ENCODE assay signal across 8 mouse cellular contexts in genomic region chr5:30072377-30072776, GRCm38 (mm10). TPM values are rescaled to one million over a fixed set of nuclear protein-coding genes. Genes with fewer than 3 reads are reported as not detected.
DNase-seq lines count a peak whose midpoint lies in the region; ATAC-seq and TF ChIP-seq lines count a peak whose summit lies in the region.

No protein-coding gene starts in this region.

- no peak for TF ChIP-seq EP300 in heart, postnatal 0 days (IDR thresholded peaks at IDR 0.05; ENCODE audit: low read depth)

- no peak for ATAC-seq in heart, postnatal 0 days (ENCODE audit: insufficient read depth, low read depth)
- no peak for ATAC-seq in hindbrain, postnatal 0 days
- ATAC-seq in midbrain, postnatal 0 days (ENCODE audit: low FRiP score): no peak
- no peak for ATAC-seq in inflammation-experienced regulatory T-cells, adult 6 months

- H3K27ac ChIP-seq in heart, postnatal 0 days (ENCODE audit: low read depth): no peak overlapping the region
- no peak overlapping the region for H3K27ac ChIP-seq in bone marrow, adult 2 months (ENCODE audit: control insufficient read depth, insufficient read depth, low read depth, low read length, poor library complexity)
- H3K27ac ChIP-seq in hindbrain, postnatal 0 days: no peak overlapping the region
- H3K27ac ChIP-seq in midbrain, postnatal 0 days (ENCODE audit: low read depth, low read length): no peak overlapping the region

- H3K9me3 ChIP-seq in heart, postnatal 0 days (replicated peaks; ENCODE audit: control insufficient read depth, low read length): no peaks in the 10 kb centered on the region
- H3K9me3 ChIP-seq in hindbrain, postnatal 0 days (ENCODE audit: low read length): no peaks in the 10 kb centered on the region
- no peaks in the 10 kb centered on the region for H3K9me3 ChIP-seq in midbrain, postnatal 0 days (ENCODE audit: low read length)

- peaks cover 26% of the 10 kb centered on the region for H3K36me3 ChIP-seq in heart, postnatal 0 days (replicated peaks; ENCODE audit: control insufficient read depth, insufficient read depth, low read length)
- peaks cover 10% of the 10 kb centered on the region; the same call in 1 of the 2 replicates for H3K36me3 ChIP-seq in hindbrain, postnatal 0 days (ENCODE audit: insufficient read depth, low read length)
- H3K36me3 ChIP-seq in midbrain, postnatal 0 days (ENCODE audit: insufficient read depth, low read length): no peaks in the 10 kb centered on the region; the same call in 1 of the 2 replicates

- peak overlapping the region; percentile 67; the same call in 1 of the 2 replicates for H3K9ac ChIP-seq in heart, postnatal 0 days (replicated peaks; ENCODE audit: low read depth, low read length)
- H3K9ac ChIP-seq in hindbrain, postnatal 0 days (replicated peaks; ENCODE audit: low read length): no peak overlapping the region; the same call in 1 of the 2 replicates
- H3K9ac ChIP-seq in midbrain, postnatal 0 days (replicated peaks; ENCODE audit: low read length, poor library complexity, severe bottlenecking): no peak overlapping the region

- H3K27me3 ChIP-seq in heart, postnatal 0 days (ENCODE audit: control insufficient read depth, insufficient read depth, low read length): no peaks in the 10 kb centered on the region
- no peaks in the 10 kb centered on the region for H3K27me3 ChIP-seq in hindbrain, postnatal 0 days (ENCODE audit: insufficient read depth, low read length)
- no peaks in the 10 kb centered on the region for H3K27me3 ChIP-seq in midbrain, postnatal 0 days (ENCODE audit: insufficient read depth, low read length)

- TF ChIP-seq CTCF in heart, postnatal 0 days (IDR thresholded peaks at IDR 0.05; ENCODE audit: low read depth): no peak
- TF ChIP-seq CTCF in bone marrow, adult 2 months (IDR thresholded peaks at IDR 0.05; ENCODE audit: control insufficient read depth, insufficient read depth, low read length): no peak
- no peak for TF ChIP-seq CTCF in hindbrain, postnatal 0 days (IDR thresholded peaks at IDR 0.05; ENCODE audit: low read depth)
- TF ChIP-seq CTCF in midbrain, postnatal 0 days (IDR thresholded peaks at IDR 0.05): no peak

- intact Hi-C loops in heart, postnatal 14 days (cut with DNase I): no loop called here

- H3K4me2 ChIP-seq in heart, postnatal 0 days (ENCODE audit: low read depth, low read length): peak overlapping the region; percentile 95
- H3K4me2 ChIP-seq in hindbrain, postnatal 0 days (ENCODE audit: low read depth, low read length): peak overlapping the region; percentile 80
- H3K4me2 ChIP-seq in midbrain, postnatal 0 days (ENCODE audit: low read depth, low read length, poor library complexity, severe bottlenecking): peak overlapping the region; percentile 57

- DNase-seq in heart, postnatal 0 days (ENCODE audit: low spot score): no peak
- no peak for DNase-seq in heart, postnatal 14 days
- DNase-seq in hindbrain, postnatal 0 days (ENCODE audit: low spot score): no peak
- no peak for DNase-seq in midbrain, postnatal 0 days (ENCODE audit: low spot score)
- DNase-seq in layer of hippocampus, adult 18-20 months (ENCODE audit: low spot score in 2 of 2): no peak
- DNase-seq in kidney, postnatal 4 days: no peak

- 0 out of 2 replicates have a peak, but pooled peaks cover 12% of the 10 kb centered on the region for H3K4me1 ChIP-seq in heart, postnatal 0 days (ENCODE audit: control insufficient read depth, insufficient read depth)
- peaks cover 1% of the 10 kb centered on the region; the same call in 1 of the 2 replicates for H3K4me1 ChIP-seq in bone marrow, adult 2 months (ENCODE audit: control insufficient read depth, insufficient read depth, low read length)
- no peaks in the 10 kb centered on the region for H3K4me1 ChIP-seq in hindbrain, postnatal 0 days (ENCODE audit: insufficient read depth, low read length)
- H3K4me1 ChIP-seq in midbrain, postnatal 0 days (ENCODE audit: insufficient read depth, low read length): no peaks in the 10 kb centered on the region

- WGBS in heart, postnatal 0 days: 39% methylated on average over 3 of the region's 3 CpGs
- 39% methylated on average over 3 of the region's 3 CpGs for WGBS in bone marrow, adult 2 months
- 64% methylated on average over 3 of the region's 3 CpGs for WGBS in hindbrain, postnatal 0 days
- 63% methylated on average over 3 of the region's 3 CpGs for WGBS in midbrain, postnatal 0 days

- TF ChIP-seq POLR2A in bone marrow, adult 2 months (IDR thresholded peaks at IDR 0.05; ENCODE audit: borderline replicate concordance, control insufficient read depth, low read depth, low read length): no peak

- H3K4me3 ChIP-seq in heart, postnatal 0 days (ENCODE audit: low read depth, low read length): peak overlapping the region; percentile 71
- peak overlapping the region; percentile 72 for H3K4me3 ChIP-seq in bone marrow, adult 2 months (replicated peaks; ENCODE audit: control insufficient read depth, low read depth, low read length)
- peak overlapping the region; percentile 56 for H3K4me3 ChIP-seq in hindbrain, postnatal 0 days (ENCODE audit: low read length)
- H3K4me3 ChIP-seq in midbrain, postnatal 0 days (ENCODE audit: low read depth, low read length): peak overlapping the region; percentile 67; the same call in 1 of the 2 replicates

RNA-seq across cellular contexts. Expression of gene Tyms, which starts 1.0 kb away (rescaled TPM):
- total RNA-seq in heart, postnatal 0 days (2014; rRNA removed; ENCODE audit: low replicate concordance): 14.7 and 27.6 TPM in 2 replicates
- polyA plus RNA-seq in heart, postnatal 0 days (2015; fragmentation: Nextera tagmentation; extraction: Ambion mirVana): 48.1 and 50.0 TPM in 2 replicates
- 10 to 100 TPM; 11.6 to 13.9 TPM for total RNA-seq in heart, postnatal 14 days (2021)
- polyA plus RNA-seq in bone marrow, adult 2 months (2011; ENCODE audit: insufficient read depth, insufficient read length, low replicate concordance, missing spikeins): 80.0 and 89.6 TPM in 2 replicates
- total RNA-seq in hindbrain, postnatal 0 days (2014; rRNA removed): 8.3 and 15.4 TPM in 2 replicates
- polyA plus RNA-seq in hindbrain, postnatal 0 days (2015; fragmentation: Nextera tagmentation; extraction: Ambion mirVana): 35.2 and 36.2 TPM in 2 replicates
- 9.1 and 11.3 TPM in 2 replicates for total RNA-seq in midbrain, postnatal 0 days (2014; rRNA removed)
- polyA plus RNA-seq in midbrain, postnatal 0 days (2015; fragmentation: Nextera tagmentation; extraction: Ambion mirVana): 17.8 and 21.2 TPM in 2 replicates
- polyA plus RNA-seq in inflammation-experienced regulatory T-cells, adult 6 months (2017; shearing (Covaris generic)): 100 to 1,000 TPM in 1 of 3 experiments, 10 to 100 TPM in 2; 65.9 to 350 (median 91.1) TPM
- total RNA-seq in layer of hippocampus, adult 18-20 months (2021): 1 to 10 TPM; 4.9 to 5.0 TPM

RNA-seq across cellular contexts. Expression of gene Garem2, which starts 32.6 kb away (rescaled TPM):
- total RNA-seq in heart, postnatal 0 days (2014; rRNA removed; ENCODE audit: low replicate concordance): 0.70 TPM in 1 of 2 replicates, not detected in the other
- 0.12 and 0.14 TPM in 2 replicates for polyA plus RNA-seq in heart, postnatal 0 days (2015; fragmentation: Nextera tagmentation; extraction: Ambion mirVana)
- under 1 TPM; 0.17 to 0.19 TPM for total RNA-seq in heart, postnatal 14 days (2021)
- not detected in 2 replicates for polyA plus RNA-seq in bone marrow, adult 2 months (2011; ENCODE audit: insufficient read depth, insufficient read length, low replicate concordance, missing spikeins)
- total RNA-seq in hindbrain, postnatal 0 days (2014; rRNA removed): 26.7 and 26.9 TPM in 2 replicates
- 9.5 and 9.7 TPM in 2 replicates for polyA plus RNA-seq in hindbrain, postnatal 0 days (2015; fragmentation: Nextera tagmentation; extraction: Ambion mirVana)
- total RNA-seq in midbrain, postnatal 0 days (2014; rRNA removed): 18.1 and 20.6 TPM in 2 replicates
- polyA plus RNA-seq in midbrain, postnatal 0 days (2015; fragmentation: Nextera tagmentation; extraction: Ambion mirVana): 8.9 and 9.9 TPM in 2 replicates
- polyA plus RNA-seq in inflammation-experienced regulatory T-cells, adult 6 months (2017; shearing (Covaris generic)): not detected
- total RNA-seq in layer of hippocampus, adult 18-20 months (2021): 10 to 100 TPM; 10.9 to 11.3 TPM

RNA-seq across cellular contexts. Expression of gene 3110082J24Rik, which starts 33.5 kb away (rescaled TPM):
- not detected in 2 replicates for total RNA-seq in heart, postnatal 0 days (2014; rRNA removed; ENCODE audit: low replicate concordance)
- not detected in 2 replicates for polyA plus RNA-seq in heart, postnatal 0 days (2015; fragmentation: Nextera tagmentation; extraction: Ambion mirVana)
- not detected for total RNA-seq in heart, postnatal 14 days (2021)
- not detected in 2 replicates for polyA plus RNA-seq in bone marrow, adult 2 months (2011; ENCODE audit: insufficient read depth, insufficient read length, low replicate concordance, missing spikeins)
- 3.2 and 6.3 TPM in 2 replicates for total RNA-seq in hindbrain, postnatal 0 days (2014; rRNA removed)
- polyA plus RNA-seq in hindbrain, postnatal 0 days (2015; fragmentation: Nextera tagmentation; extraction: Ambion mirVana): 4.3 and 4.9 TPM in 2 replicates
- total RNA-seq in midbrain, postnatal 0 days (2014; rRNA removed): 3.3 and 4.3 TPM in 2 replicates
- polyA plus RNA-seq in midbrain, postnatal 0 days (2015; fragmentation: Nextera tagmentation; extraction: Ambion mirVana): 2.6 and 3.8 TPM in 2 replicates
- not detected for polyA plus RNA-seq in inflammation-experienced regulatory T-cells, adult 6 months (2017; shearing (Covaris generic))
- 1 to 10 TPM; 2.6 to 4.1 TPM for total RNA-seq in layer of hippocampus, adult 18-20 months (2021)

RNA-seq across cellular contexts. Expression of gene Il6, which starts 59.5 kb away (rescaled TPM):
- 0.81 TPM in 1 of 2 replicates, not detected in the other for total RNA-seq in heart, postnatal 0 days (2014; rRNA removed; ENCODE audit: low replicate concordance)
- polyA plus RNA-seq in heart, postnatal 0 days (2015; fragmentation: Nextera tagmentation; extraction: Ambion mirVana): 0.58 and 0.64 TPM in 2 replicates
- total RNA-seq in heart, postnatal 14 days (2021): not detected
- polyA plus RNA-seq in bone marrow, adult 2 months (2011; ENCODE audit: insufficient read depth, insufficient read length, low replicate concordance, missing spikeins): 2.4 TPM in 1 of 2 replicates, not detected in the other
- total RNA-seq in hindbrain, postnatal 0 days (2014; rRNA removed): not detected in 2 replicates
- polyA plus RNA-seq in hindbrain, postnatal 0 days (2015; fragmentation: Nextera tagmentation; extraction: Ambion mirVana): not detected in 2 replicates
- 0.38 TPM in 1 of 2 replicates, not detected in the other for total RNA-seq in midbrain, postnatal 0 days (2014; rRNA removed)
- polyA plus RNA-seq in midbrain, postnatal 0 days (2015; fragmentation: Nextera tagmentation; extraction: Ambion mirVana): not detected in 2 replicates
- under 1 TPM in 2 of 3 experiments, not detected in 1; 0.35 to 0.45 TPM for polyA plus RNA-seq in inflammation-experienced regulatory T-cells, adult 6 months (2017; shearing (Covaris generic))
- total RNA-seq in layer of hippocampus, adult 18-20 months (2021): not detected
